Mouse (Mus musculus): ENCODE results near the gene Vti1a. TPM values are rescaled to one million over a fixed set of nuclear protein-coding genes. Genes with fewer than 3 reads are reported as not detected.
A peak's percentile ranks its signal among the peaks of the same experiment; 100 is the strongest.

Vti1a gene
- polyA plus RNA-seq, 1 experiment from 2014 or later, result 17.9 TPM

DNA sequence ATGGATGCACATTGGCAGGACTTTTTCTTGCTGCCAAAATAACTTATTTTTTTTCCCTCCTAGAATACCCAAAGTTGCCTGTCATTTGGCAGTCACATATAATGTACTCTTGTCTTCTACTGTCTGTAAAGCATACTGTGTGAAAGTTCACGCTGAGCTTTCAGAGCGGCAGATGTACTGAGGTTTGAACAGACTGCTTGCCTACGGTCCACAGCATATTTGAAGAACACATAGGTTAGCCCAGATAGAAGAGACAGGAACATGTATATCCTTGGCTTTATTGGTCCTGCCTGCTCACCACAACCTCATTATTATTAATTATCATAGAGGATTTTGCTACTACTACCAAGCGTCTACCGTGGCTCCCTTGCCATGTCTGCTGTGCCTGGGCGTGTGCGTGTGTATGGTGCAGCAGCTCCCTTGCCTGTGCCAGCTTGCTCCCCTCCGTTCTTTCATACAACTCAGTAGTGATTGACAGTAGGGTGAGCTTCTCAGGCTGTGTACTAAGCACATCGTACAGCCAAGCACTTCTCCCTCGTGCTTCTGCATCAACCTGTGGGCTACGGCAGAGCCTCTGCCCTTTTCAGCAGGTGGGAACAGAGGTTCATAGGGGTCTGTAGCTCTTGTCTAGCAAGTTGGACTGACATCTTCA is 107.1 kb downstream of the Vti1a start:
- Histone ChIP-seq H3K27me3 (replicated peaks; ENCODE audit: insufficient read depth, low read length) (no peaks in the 10 kb centered on the region), H3K4me2 (replicated peaks; ENCODE audit: low read depth, low read length) (no peak overlapping the region), H3K4me3 (ENCODE audit: low read depth, low read length) (no peak overlapping the region), H3K9me3 (ENCODE audit: low read length) (no peaks in the 10 kb centered on the region), H3K27ac (ENCODE audit: low read length) (no peak overlapping the region), H3K4me1 (ENCODE audit: insufficient read depth, low read depth, low read length) (no peaks in the 10 kb centered on the region; the same call in 1 of the 2 replicates), H3K36me3 (ENCODE audit: insufficient read depth, low read length) (no peaks in the 10 kb centered on the region), H3K9ac (replicated peaks; ENCODE audit: low read depth) (no peak overlapping the region)
- no peak for DNase-seq (ENCODE audit: low spot score)
- WGBS, result 90% methylated on average over 11 of the region's 11 CpGs
- ATAC-seq, result no peak
- TF ChIP-seq CTCF (IDR thresholded peaks at IDR 0.05) (no peak), EP300 (IDR thresholded peaks at IDR 0.05) (no peak)

DNA sequence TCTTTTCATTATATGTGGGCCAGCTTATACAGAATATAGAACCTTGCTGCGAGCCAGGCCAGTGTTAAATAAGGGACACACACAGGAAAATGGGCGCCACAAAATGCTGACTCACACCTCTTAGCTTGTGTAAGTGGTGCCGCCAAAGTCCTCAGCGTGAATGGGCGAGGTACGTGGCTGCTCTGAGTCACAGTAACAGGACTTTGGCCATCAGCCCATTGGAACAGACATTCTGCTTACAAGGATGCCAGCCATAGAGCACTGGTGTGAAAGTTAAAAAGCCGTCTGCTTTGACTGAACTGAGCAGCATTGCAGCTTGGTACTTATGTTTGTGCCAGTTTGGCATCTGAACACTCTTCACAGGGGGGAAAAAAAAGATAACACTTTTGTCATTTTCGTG is 107.9 kb downstream of the Vti1a start:
- H3K36me3 ChIP-seq (ENCODE audit: insufficient read depth, low read length), result no peaks in the 10 kb centered on the region
- DNase-seq (ENCODE audit: low spot score) (peak; percentile 91), ATAC-seq (peak; percentile 98)
- H3K4me2 ChIP-seq (replicated peaks; ENCODE audit: low read depth, low read length), result no peak overlapping the region
- H3K9ac ChIP-seq (replicated peaks; ENCODE audit: low read depth), result no peak overlapping the region
- no peaks in the 10 kb centered on the region for H3K9me3 ChIP-seq (ENCODE audit: low read length)
- no peaks in the 10 kb centered on the region for H3K27me3 ChIP-seq (replicated peaks; ENCODE audit: insufficient read depth, low read length)
- no peak overlapping the region for H3K27ac ChIP-seq (ENCODE audit: low read length)
- TF ChIP-seq CTCF (IDR thresholded peaks at IDR 0.05) (no peak), EP300 (IDR thresholded peaks at IDR 0.05) (peak; percentile 47)
- no peaks in the 10 kb centered on the region; the same call in 1 of the 2 replicates for H3K4me1 ChIP-seq (ENCODE audit: insufficient read depth, low read depth, low read length)
- H3K4me3 ChIP-seq (ENCODE audit: low read depth, low read length), result no peak overlapping the region
- 28% methylated on average over 8 of the region's 8 CpGs for WGBS

DNA sequence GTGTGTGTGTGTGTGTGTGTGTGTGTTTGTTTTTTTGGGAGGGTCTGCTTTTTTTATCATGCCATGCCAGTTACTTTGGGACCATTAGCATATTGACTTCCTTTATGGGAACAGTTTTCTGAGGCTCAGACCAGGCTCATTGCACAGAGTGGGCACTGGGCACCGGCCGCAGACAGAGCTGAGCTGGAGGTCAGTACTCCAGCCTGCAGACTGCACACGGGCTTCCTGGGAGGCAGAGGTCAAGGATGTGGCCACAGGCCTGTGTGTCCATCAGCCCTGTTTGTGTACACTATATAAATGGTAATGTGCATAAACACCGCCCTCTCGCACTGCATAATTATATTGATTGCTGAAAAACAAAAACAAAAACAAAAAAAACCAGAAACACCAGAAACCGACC is 108.4 kb downstream of the Vti1a start:
- Histone ChIP-seq H3K36me3 (ENCODE audit: insufficient read depth, low read length) (no peaks in the 10 kb centered on the region), H3K4me3 (ENCODE audit: low read depth, low read length) (no peak overlapping the region), H3K9me3 (ENCODE audit: low read length) (no peaks in the 10 kb centered on the region), H3K4me2 (replicated peaks; ENCODE audit: low read depth, low read length) (no peak overlapping the region), H3K27me3 (replicated peaks; ENCODE audit: insufficient read depth, low read length) (no peaks in the 10 kb centered on the region), H3K9ac (replicated peaks; ENCODE audit: low read depth) (no peak overlapping the region), H3K27ac (ENCODE audit: low read length) (no peak overlapping the region), H3K4me1 (ENCODE audit: insufficient read depth, low read depth, low read length) (no peaks in the 10 kb centered on the region; the same call in 1 of the 2 replicates)
- ATAC-seq (no peak), DNase-seq (ENCODE audit: low spot score) (no peak)
- WGBS, result 83% methylated on average over 6 of the region's 6 CpGs
- no peak for TF ChIP-seq CTCF (IDR thresholded peaks at IDR 0.05)
- TF ChIP-seq EP300 (IDR thresholded peaks at IDR 0.05), result no peak

DNA sequence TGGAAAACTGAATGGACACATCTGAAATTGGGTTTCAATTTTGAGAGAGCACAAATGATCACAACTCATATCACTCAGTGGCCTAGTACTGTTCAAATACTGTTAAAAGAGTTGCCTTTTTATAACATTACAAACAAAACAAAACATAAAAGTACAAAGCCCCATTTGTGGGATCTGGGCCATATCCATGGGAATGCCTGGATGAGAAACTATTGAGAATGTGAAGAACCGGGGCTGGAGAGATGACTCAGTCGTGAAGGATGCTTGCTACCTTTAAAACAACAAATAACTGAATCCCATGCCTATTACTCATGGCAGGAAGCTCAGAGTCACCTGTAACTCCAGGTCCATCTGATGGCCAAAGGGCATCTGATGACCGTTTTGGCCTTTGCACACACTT is 124.2 kb downstream of the Vti1a start:
- Histone ChIP-seq H3K27me3 (replicated peaks; ENCODE audit: insufficient read depth, low read length) (no peaks in the 10 kb centered on the region), H3K4me2 (replicated peaks; ENCODE audit: low read depth, low read length) (no peak overlapping the region), H3K4me1 (ENCODE audit: insufficient read depth, low read depth, low read length) (no peaks in the 10 kb centered on the region), H3K36me3 (ENCODE audit: insufficient read depth, low read length) (no peaks in the 10 kb centered on the region), H3K9ac (replicated peaks; ENCODE audit: low read depth) (no peak overlapping the region), H3K9me3 (ENCODE audit: low read length) (no peaks in the 10 kb centered on the region), H3K4me3 (ENCODE audit: low read depth, low read length) (no peak overlapping the region), H3K27ac (ENCODE audit: low read length) (no peak overlapping the region)
- 68% methylated on average over 3 of the region's 3 CpGs for WGBS
- DNase-seq (ENCODE audit: low spot score) (no peak), ATAC-seq (no peak)
- TF ChIP-seq EP300 (IDR thresholded peaks at IDR 0.05) (no peak), CTCF (IDR thresholded peaks at IDR 0.05) (no peak)

DNA sequence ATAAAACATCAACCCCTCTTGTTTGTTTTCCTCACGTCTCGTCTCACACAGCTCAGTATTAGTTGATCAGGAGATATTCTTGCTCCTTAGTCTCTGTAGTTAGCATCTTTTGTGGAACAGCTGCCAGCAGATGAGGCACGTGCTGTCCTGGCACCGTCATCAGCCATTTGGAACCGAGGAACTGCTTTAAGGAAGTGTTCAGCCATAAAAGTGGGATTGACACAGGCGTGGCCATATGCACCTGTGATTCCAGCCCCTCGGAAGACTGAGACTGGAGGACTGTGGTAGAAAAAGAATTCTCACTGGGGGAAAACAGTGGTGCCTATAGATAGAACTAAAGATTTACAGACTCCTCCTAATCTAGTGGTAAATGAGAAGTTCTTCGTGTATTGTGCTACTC is 127.5 kb downstream of the Vti1a start:
- TF ChIP-seq EP300 (IDR thresholded peaks at IDR 0.05), result no peak
- no peak for TF ChIP-seq CTCF (IDR thresholded peaks at IDR 0.05)
- H3K9me3 ChIP-seq (ENCODE audit: low read length), result no peaks in the 10 kb centered on the region
- H3K27me3 ChIP-seq (replicated peaks; ENCODE audit: insufficient read depth, low read length), result no peaks in the 10 kb centered on the region
- H3K4me1 ChIP-seq (ENCODE audit: insufficient read depth, low read depth, low read length), result no peaks in the 10 kb centered on the region
- H3K27ac ChIP-seq (ENCODE audit: low read length), result no peak overlapping the region
- H3K4me3 ChIP-seq (ENCODE audit: low read depth, low read length), result no peak overlapping the region
- H3K4me2 ChIP-seq (replicated peaks; ENCODE audit: low read depth, low read length), result no peak overlapping the region
- H3K36me3 ChIP-seq (ENCODE audit: insufficient read depth, low read length), result no peaks in the 10 kb centered on the region
- ATAC-seq (no peak), DNase-seq (ENCODE audit: low spot score) (no peak)
- H3K9ac ChIP-seq (replicated peaks; ENCODE audit: low read depth), result no peak overlapping the region
- 79% methylated on average over 8 of the region's 8 CpGs for WGBS

DNA sequence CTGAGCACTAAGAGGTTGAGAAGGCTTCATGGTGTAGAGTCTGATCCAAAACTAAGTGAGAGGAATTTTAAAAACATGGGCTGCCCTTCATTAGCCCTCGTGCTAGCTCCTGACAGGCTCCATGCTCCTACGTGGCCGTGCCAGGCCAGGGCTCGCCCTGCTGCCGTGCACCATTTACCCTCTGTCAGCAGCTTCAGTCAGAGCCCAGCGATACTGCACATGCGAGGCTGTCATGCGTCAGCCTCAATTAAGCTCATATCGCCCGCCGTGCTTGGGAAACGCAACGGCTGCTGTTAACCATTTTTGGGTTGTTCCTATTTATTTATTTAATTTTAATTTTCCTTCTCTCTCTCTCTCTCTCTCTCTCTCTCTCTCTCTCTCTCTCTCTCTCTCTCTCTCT is 133.0 kb downstream of the Vti1a start:
- no peak for TF ChIP-seq EP300 (IDR thresholded peaks at IDR 0.05)
- no peak for TF ChIP-seq CTCF (IDR thresholded peaks at IDR 0.05)
- no peak for DNase-seq (ENCODE audit: low spot score)
- no peak; the same call in 1 of the 2 replicates for ATAC-seq
- Histone ChIP-seq H3K9ac (replicated peaks; ENCODE audit: low read depth) (no peak overlapping the region), H3K27me3 (replicated peaks; ENCODE audit: insufficient read depth, low read length) (no peaks in the 10 kb centered on the region), H3K36me3 (ENCODE audit: insufficient read depth, low read length) (no peaks in the 10 kb centered on the region), H3K9me3 (ENCODE audit: low read length) (no peaks in the 10 kb centered on the region), H3K4me1 (ENCODE audit: insufficient read depth, low read depth, low read length) (no peaks in the 10 kb centered on the region), H3K4me3 (ENCODE audit: low read depth, low read length) (no peak overlapping the region), H3K27ac (ENCODE audit: low read length) (no peak overlapping the region), H3K4me2 (replicated peaks; ENCODE audit: low read depth, low read length) (no peak overlapping the region)
- WGBS, result 66% methylated on average over 13 of the region's 13 CpGs

DNA sequence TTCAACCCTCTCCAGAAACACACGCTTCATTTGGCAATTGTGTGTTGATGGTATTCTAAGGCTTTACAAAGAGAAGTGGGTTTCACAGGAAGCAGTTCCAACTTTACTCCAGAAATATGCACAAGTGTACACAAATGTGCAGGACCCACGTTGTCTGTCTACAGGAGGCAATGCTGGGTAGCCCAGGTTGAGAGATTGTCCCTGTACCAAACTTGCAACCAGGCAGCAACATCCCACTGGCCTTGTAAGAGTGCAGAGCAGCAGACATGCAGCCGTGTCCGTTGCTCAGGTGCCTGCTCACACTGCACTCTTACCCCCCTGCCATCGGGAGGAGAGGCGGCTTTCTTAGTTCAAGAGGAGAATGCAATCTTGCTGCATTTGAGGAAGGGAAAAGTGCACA is 133.4 kb downstream of the Vti1a start:
- 73% methylated on average over 6 of the region's 6 CpGs for WGBS
- H3K9ac ChIP-seq (replicated peaks; ENCODE audit: low read depth), result no peak overlapping the region
- TF ChIP-seq EP300 (IDR thresholded peaks at IDR 0.05), result no peak
- TF ChIP-seq CTCF (IDR thresholded peaks at IDR 0.05), result no peak
- no peaks in the 10 kb centered on the region for H3K27me3 ChIP-seq (replicated peaks; ENCODE audit: insufficient read depth, low read length)
- no peaks in the 10 kb centered on the region for H3K4me1 ChIP-seq (ENCODE audit: insufficient read depth, low read depth, low read length)
- H3K4me2 ChIP-seq (replicated peaks; ENCODE audit: low read depth, low read length), result no peak overlapping the region
- no peak for ATAC-seq
- H3K27ac ChIP-seq (ENCODE audit: low read length), result no peak overlapping the region
- H3K4me3 ChIP-seq (ENCODE audit: low read depth, low read length), result no peak overlapping the region
- H3K9me3 ChIP-seq (ENCODE audit: low read length), result no peaks in the 10 kb centered on the region
- no peak for DNase-seq (ENCODE audit: low spot score)
- no peaks in the 10 kb centered on the region for H3K36me3 ChIP-seq (ENCODE audit: insufficient read depth, low read length)

Data from lung, postnatal 0 days (tissue).